Mouse (Mus musculus) megakaryocyte, embryonic 14.5 days (primary cell): ENCODE data around the gene Lhfpl2. TPM values are rescaled to one million over a fixed set of nuclear protein-coding genes. Genes with fewer than 3 reads are reported as not detected.

Experiments used
- H3K27me3 ChIP-seq: replicated peaks from 2 replicates; pipeline ENCODE3; 2012; ENCODE audit warnings: inconsistent platforms
- H3K36me3 ChIP-seq: replicated peaks from 2 replicates; pipeline ENCODE3; 2012; ENCODE audit warnings: low read length, inconsistent platforms, mixed read lengths
- H3K4me1 ChIP-seq: 2 replicates; pipeline ENCODE4 v1.6.1; 2012; ENCODE audit warnings: inconsistent platforms
- H3K4me3 ChIP-seq: replicated peaks from 2 replicates; pipeline ENCODE3; 2012; ENCODE audit warnings: moderate library complexity, mild to moderate bottlenecking, inconsistent platforms
- H3K9me3 ChIP-seq: 2 replicates; pipeline ENCODE4 v1.6.1; 2012; ENCODE audit warnings: inconsistent platforms
- FLI1 ChIP-seq: IDR thresholded peaks from 2 replicates; pipeline ENCODE4 v1.6.1; 2012; ENCODE audit warnings: low read length, inconsistent platforms, mixed read lengths
- GATA1 ChIP-seq: IDR thresholded peaks from 3 replicates; pipeline ENCODE4 v1.6.1; 2012; ENCODE audit warnings: mixed read lengths, low read length, inconsistent platforms, borderline replicate concordance
- polyA plus RNA-seq: library from polyadenylated mRNA; stranded (reverse); fragments of >175 nt; gene quantifications from 2 replicates; pipeline ENCODE4 v1.2.3, GENCODE M21; 2012; ENCODE audit warnings: low replicate concordance; ENCODE audit not compliant: insufficient read depth

Lhfpl2 gene
- polyA plus RNA-seq, 1 experiment = 0.47 TPM

DNA sequence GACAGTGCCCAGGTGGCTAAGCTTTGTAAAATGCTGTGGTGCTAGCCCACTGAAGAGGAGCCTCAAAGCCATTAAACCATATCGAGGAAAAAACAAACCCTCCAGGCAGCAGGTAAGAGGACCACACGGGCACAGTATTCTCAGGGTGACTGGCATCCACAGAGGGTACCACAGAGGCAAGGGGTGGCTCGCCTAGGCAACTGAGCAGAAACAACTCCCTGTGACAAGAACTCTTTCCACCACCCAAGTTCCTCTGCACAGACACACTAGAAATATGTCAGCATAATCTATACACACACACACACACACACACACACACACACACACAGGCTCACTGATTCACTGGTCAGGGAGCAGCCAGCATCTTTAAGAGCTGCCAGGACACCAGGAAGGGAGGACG lies 181.9 kb downstream of the Lhfpl2 start:
- Histone ChIP-seq H3K4me3 (no peak overlapping the region), H3K27me3 (no peaks in the 10 kb centered on the region), H3K36me3 (peaks cover 26% of the 10 kb centered on the region), H3K4me1 (peaks cover 80% of the 10 kb centered on the region), H3K9me3 (no peaks in the 10 kb centered on the region)
- TF ChIP-seq GATA1 = no peak
- no peak for TF ChIP-seq FLI1

DNA sequence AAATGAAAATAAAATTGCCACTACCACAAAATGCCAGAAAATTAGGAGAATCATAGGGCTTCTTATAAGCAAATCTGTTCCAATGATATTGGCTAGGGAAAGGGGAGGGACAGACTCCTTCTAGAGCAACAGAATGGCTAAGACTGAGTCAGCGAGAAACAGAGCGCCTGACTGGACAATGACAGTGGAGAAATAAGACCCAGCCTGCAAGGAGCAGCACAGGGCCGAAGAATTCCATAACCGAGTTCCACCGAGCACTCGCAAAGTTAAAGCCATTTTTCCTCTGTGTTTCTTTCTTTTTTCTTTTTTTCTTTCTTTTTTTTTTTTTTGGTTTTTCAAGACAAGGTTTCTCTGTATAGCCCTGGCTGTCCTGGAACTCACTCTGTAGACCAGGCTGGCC lies 182.5 kb downstream of the Lhfpl2 start:
- no peaks in the 10 kb centered on the region for H3K9me3 ChIP-seq
- TF ChIP-seq GATA1 (no peak), FLI1 (no peak)
- H3K27me3 ChIP-seq = no peaks in the 10 kb centered on the region
- H3K4me3 ChIP-seq = no peak overlapping the region
- peaks cover 20% of the 10 kb centered on the region for H3K36me3 ChIP-seq
- peaks cover 75% of the 10 kb centered on the region for H3K4me1 ChIP-seq

DNA sequence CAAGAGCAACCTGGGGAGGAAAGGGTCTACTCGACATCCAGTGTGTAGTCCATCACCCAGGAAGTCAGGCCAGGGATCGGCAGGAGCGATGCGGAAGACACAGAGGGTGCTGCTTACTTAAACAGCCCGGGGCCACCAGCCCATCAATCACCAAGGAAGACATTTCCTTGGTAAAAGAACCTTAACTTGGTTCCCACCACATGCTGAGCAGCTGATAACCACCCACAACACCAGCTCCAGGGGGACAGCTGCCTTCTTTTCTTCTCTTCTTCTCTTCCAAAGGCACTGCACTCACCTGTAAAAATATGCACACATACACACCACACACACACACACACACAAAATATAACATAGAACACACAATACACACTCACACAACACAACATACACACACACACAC lies 183.3 kb downstream of the Lhfpl2 start:
- H3K9me3 ChIP-seq = no peaks in the 10 kb centered on the region
- no peaks in the 10 kb centered on the region for H3K27me3 ChIP-seq
- H3K4me1 ChIP-seq = peaks cover 83% of the 10 kb centered on the region
- H3K4me3 ChIP-seq = peak overlapping the region; percentile 76
- TF ChIP-seq FLI1 (no peak), GATA1 (no peak)
- peaks cover 22% of the 10 kb centered on the region for H3K36me3 ChIP-seq

- Histone ChIP-seq H3K9me3 (no peaks in the 10 kb centered on the region), H3K27me3 (no peaks in the 10 kb centered on the region), H3K4me1 (peaks cover 82% of the 10 kb centered on the region), H3K4me3 (no peak overlapping the region), H3K36me3 (peaks cover 27% of the 10 kb centered on the region)
- no peak for TF ChIP-seq GATA1
- no peak for TF ChIP-seq FLI1
Observed at GRCm38 (mm10) chr13:94241892-94242524, 184.4 kb downstream of the Lhfpl2 start.

DNA sequence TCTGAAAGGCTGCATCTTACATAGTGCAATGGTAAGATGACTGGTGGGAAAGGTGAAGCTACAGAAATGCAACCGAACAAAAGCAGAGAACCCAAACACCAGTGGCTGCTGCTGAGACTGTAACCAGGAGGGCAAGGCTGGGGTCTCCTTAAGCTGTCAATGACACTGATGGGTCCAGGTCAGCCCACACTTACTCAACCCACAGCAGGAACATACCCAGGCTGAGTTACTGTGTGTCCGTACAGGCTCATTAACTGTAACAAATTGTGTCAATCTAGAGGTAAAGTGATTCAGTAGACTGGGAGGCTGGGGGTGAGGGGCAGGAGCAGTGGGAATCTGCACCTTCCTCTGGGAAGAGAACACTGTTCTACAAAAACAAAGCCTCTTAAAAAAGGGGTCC lies 185.3 kb downstream of the Lhfpl2 start:
- TF ChIP-seq GATA1 = no peak
- no peak for TF ChIP-seq FLI1
- Histone ChIP-seq H3K4me3 (no peak overlapping the region), H3K36me3 (peaks cover 35% of the 10 kb centered on the region), H3K27me3 (no peaks in the 10 kb centered on the region), H3K4me1 (peaks cover 83% of the 10 kb centered on the region), H3K9me3 (no peaks in the 10 kb centered on the region)

Other genes with a start within 250 kb of the Lhfpl2 start
- gene Scamp1, start 228.1 kb downstream of the Lhfpl2 start, polyA plus RNA-seq = 0.38 and 3.2 TPM in 2 replicates